Mouse (Mus musculus) cerebellum, postnatal 25 days (tissue): Measurements from ENCODE around the gene Lcn10.
A peak's percentile ranks its signal among the peaks of the same experiment; 100 is the strongest.
"Not testable (repeated sequence)": the region's sequence is repeated elsewhere in the genome, so short reads cannot be mapped to it uniquely, and the experiment has no call there.

Experiments used
- DNase-seq, 2 experiments: peaks; one replicate each; pipeline ENCODE4 v3.0.0; 2021; ENCODE audit warnings: mixed read lengths in 2 of 2

Gene Lcn10

DNA sequence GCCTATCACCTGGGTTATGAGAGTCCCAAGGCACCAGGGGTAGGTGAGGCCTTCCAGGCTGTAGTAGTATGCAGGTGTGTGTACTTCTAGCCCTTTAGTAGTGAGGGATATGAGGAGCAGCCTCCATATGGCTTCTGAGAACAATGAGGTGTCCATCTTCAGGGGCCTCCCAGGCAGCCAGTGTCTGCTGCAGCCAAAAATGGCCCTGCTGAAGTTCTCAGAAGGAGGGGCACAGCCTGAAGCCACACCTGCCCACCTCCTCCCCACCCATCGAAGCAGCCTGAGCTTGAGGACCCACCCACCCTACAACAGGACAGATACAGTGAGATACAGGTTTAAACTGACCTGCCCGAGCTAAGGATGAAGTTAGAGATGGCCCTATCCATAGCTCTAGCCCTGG, at the start of gene Lcn10:
TSS of gene Lcn10 (plus strand) at position 301 of the 400 bp plus-strand sequence.
- DNase-seq: no peak

DNA sequence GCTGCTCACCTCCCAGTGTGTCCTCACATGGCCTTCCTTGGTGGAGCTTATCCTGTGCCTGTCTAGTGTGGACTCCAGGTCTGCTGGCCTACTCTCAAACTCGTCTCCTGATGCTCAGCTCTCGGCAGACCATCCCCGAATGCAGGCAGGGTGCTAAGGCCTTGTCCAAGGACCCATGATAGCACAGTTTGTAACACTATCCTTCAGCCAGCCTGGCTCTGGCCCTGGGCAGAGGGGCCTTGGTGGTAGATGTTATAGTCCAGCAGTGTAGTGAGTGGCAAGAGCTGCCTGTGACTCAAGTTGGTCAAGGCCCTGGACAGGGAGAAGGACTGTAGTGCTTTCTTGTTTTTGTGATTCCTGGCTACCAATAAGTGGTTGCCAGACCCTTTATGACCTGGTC, 48.9 kb upstream of the Lcn10 start:
- DNase-seq: no peak

DNA sequence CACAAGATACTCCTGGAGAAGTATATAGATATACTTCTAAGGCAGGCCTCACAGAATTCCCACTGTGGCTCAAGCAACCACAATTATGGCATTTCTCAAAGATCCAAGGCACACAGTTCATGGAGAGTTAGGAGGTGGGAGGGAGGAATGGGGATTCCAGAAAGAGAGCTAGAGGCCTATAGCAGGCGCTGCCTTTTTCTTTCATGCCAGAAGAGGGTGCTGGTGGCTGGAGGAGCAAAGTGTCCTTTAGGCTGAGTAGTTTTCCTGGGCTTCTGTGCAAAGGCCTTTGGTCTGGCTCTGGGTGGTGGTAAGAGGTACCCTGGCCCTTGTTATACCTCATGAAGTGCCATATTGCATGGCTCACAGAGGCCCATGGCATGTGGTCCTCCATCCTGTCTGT, 48.5 kb upstream of the Lcn10 start:
- DNase-seq: no peak

DNA sequence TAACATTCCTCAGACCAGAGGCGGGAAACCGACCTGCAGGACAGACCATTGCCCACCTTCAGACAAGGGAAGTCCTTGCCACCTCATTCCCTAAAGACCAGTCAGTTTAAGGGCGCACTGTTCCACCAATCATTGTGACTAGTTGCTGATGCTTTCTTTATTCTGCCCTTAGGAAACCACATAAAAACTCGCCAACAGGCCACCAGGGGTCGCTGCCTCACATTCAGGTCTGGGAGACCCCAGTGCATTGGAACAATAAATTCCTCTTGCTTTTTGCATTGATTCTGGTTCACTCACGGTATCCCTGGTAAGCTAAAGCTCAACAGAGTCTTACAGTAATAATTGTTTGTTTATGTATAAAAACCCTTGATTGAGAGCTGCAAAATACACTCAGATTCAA, 42.6 kb upstream of the Lcn10 start:
- DNase-seq: peak; percentile 28 to 61

DNA sequence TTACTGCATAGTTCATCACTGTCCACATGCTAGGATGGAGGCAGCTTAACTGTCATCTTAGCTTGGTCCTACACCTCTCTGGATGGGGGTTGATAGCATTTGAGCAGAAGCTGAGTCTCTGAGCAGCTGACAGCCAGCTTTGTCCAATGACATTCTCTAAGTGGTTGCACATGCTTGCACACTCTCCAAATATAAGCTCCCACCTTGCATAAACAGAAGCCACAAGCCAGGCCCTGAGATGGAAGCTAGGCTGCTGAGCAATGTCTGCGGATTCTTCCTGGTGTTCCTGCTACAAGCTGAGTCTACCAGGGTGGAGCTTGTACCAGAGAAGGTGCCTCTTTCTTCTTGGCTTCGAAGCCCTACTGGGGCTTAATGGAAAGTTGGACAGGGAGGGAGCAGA, 29.6 kb upstream of the Lcn10 start, which contains the start of gene Lcn8:
TSS of gene Lcn8 (plus strand) at position 219 of the 400 bp plus-strand sequence.
- no peak for DNase-seq

DNA sequence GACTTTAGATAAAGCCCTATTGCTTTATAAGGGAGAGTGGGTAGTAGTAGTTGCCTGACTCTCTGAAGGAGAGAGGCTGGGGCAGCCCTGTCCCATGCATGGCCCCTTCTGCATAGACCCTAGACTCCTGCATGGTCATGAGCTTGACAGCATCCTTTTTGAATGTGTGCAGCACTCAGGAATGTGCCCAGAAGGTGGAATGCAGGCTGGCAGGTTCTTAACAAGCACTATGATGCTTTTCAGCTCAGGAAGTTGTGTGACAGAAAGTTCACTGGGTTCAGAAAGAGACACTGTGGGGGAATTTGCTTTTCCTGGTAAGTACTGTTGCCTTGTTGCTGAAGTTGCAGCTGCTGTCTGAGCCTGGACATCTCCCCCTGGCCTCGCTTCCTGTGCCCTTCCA, 28.0 kb upstream of the Lcn10 start:
- no peak for DNase-seq

DNA sequence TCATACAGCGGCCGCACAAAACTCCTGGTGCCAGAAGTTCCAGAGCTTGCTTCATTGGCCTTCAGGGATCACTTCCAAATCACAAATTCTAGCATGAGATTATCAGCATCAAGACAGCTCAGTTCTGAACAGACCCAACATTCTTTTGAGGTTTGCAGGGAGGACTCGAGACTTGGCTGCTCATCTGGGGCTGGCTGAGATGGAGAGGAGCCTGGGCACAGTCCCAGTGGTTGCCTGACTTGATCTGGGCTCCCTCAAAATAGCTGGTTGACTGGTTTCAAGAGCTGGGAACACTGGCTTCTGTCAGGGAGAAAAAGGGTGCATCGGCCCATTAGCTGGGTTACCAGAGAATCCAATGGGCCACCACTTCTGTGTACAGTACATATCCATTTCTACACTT, 25.8 kb upstream of the Lcn10 start:
- DNase-seq: peak; percentile 19 to 45

DNA sequence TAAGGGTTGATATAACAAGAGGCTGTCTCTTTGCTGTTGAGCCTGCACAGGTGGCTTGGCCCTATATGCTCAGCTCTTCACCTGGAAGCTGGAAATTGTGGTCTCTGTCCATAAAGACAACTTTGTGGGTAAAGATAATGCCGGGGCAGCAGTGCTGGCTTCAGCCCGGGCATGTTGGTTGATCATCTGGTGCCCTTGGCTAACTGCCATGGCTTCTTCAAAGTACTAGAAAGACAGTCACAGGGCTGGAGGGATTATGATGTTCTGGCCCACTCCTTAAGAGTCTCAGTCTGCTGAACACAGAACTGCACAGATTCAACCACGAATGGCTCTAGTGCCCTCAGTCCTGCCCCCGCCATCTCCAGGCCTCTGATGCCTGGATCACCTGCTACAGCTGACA, 25.3 kb upstream of the Lcn10 start:
- peak; percentile 47 to 70 for DNase-seq

DNA sequence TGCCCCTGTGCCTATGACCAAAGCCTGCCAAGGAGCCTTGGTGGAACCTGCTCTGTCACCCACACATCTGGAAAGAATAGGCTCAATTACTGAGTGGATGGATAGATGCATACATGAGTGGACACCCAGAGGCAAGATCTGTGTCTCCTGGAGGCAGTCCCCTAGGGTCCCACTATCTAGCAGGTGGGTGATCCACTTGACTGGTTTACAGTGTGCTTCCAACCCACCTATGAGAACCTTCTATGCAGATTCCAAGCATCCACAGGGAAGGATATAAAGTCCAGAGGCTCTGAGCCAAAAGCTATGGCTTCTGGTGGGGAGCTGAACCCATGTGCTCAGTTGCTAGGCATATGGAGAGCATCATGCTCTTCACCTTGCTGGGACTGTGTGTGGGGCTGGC, 24.9 kb upstream of the Lcn10 start, which contains the start of gene Lcn5:
TSS of gene Lcn5 (plus strand) at position 301 of the 400 bp plus-strand sequence.
- no peak for DNase-seq

DNA sequence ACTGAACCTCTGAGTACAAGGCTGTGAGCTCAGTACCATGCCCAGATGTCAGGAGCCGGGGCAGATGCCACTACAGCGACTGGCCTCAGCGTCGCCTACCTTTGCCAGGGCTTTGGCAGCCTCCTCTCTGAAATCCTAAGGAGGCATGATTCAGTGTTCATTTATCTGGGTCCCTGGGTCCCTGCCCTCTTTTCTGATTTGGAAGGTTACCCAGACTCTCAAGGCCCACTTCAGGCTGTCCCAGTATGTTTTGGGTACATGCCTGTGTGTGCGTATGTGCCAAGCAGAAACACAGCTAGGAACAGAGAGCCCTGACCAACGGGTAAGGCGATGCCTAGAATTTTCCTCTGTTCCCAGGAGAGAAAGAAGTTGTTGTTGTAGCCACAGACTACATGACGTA, 22.2 kb upstream of the Lcn10 start:
- DNase-seq: no peak

DNA sequence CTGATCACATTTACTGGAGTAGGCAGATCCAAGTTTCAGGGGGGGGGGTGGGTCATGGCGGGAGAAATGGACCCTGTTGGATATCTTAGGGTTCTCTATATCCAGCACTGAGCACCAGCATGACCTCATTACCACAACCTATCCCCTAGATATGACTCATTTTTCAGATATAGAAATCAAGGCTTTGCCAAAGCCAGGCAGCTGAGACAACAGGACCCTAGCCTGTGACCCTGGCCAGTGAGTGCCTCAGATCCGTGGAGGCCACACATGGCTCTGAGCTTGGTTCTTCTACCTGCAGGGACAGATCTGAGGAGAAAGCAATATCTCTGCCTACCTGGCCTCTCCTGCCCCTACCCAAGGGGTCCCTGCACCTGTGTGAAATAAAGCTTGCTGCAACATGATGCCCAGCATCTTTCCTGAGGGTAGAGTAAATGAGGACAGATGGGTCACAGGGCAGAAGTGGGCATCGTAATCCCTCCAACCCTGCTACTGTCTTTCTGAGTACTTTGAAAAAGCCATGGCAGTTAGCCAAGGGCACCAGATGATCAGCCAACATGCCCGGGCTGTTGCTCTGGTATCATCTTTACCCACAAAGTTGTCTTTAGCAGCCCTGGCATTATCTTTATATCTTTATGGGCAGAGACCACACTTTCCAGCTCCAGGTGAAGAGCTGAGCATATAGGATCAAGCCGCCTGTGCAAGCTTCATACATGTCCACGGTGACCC, 21.1 kb upstream of the Lcn10 start:
- DNase-seq: peak; percentile 11 to 29

DNA sequence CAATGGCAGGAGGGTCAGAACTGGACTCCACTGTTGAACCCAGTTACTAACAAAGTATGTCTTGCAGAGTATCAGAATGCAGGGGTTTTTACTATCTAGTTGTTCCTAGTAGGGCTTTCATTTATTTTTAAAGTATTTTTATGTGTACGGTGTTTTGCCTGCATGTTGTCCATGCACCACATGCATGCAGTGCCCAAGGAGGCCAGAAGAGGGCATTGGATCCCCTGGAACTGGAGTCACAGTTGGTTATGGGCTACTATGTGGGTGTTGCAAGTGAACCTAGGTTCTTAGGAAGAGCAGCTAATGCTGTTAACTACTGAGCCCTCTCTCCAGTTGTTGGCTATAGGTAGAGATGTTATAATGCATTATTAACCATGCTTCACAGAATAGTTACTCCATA, 19.0 kb upstream of the Lcn10 start:
- peak; percentile 49 to 75 for DNase-seq

DNA sequence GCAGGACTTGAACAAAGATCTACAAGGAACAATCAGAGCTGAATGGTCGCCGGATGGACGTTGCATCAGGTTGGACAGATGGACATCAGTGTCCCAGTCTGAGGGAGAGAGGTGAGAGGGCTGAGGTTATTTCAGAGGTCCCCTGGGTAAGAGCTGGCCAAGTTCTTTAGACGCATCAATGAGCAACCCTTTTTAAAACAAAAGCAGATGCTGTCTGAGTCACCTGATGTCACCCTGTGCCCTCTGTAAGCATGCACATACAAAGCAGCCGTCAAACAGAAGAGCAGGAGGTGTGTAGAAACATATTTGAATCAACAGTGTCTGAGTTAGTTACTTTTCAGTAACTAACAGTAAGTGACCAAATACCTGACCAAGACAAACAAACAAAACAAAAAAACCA, 18.4 kb upstream of the Lcn10 start:
- DNase-seq: no peak

DNA sequence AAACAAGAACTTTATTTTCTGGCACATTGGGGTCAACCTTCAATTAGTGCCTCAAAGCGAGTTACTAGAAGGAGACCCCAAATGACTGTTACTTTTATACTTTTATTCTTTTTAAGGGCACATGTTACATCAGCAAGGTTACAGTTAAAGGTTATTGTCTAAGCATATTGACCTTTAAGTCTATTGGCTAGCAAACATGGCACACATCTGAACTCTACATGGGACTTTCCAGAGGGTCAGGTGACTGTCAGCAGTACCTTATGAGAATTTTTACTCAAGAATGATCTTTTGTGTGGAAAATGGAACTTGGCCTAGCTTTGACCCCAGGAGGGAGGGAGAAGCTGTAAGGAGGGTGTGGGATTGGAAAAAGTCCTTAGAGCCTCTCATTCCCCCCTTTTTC, 16.0 kb upstream of the Lcn10 start:
- DNase-seq: no peak

DNA sequence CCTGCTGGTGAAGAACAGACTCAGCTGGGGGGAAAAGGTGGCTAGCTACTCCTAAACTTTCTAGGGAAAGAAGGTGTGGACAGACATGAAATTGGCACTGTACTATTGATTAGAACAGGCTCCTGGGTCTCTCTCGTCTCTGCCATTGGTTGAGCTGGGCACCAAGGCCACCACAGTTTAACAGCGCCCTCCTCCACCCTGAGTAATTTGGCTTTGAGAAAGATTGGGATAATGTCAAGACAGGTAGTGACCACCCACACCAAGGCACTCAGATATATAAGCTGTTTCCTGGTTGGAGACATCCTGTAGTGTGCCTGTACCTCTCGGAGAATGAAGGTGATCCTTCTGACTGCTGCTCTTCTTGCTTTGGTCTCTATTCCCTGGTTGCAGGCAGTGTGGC, 6.0 kb upstream of the Lcn10 start, which contains the start of gene Lcn6:
TSS of gene Lcn6 (plus strand) at position 301 of the 400 bp plus-strand sequence.
- DNase-seq: no peak

DNA sequence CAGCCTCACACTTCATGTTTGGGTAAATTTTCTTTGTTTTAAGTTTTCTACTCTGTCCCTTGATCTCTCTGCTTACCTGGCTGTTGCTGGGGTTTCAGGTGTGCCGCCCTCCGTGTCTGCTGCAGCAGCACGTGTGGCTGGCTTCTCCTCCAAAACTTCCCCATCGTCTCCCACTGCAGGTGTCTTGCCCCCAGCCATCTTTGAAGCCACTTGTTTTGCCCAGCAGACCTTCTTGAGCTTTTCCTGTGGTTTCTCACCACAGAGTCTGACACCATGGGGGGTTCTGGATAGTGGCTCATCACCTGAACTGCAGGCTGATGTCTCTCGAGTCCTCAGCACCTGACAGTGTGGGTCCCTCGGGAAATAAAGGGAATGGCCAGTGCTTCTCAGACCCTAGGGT, 3.0 kb upstream of the Lcn10 start:
- no peak for DNase-seq

DNA sequence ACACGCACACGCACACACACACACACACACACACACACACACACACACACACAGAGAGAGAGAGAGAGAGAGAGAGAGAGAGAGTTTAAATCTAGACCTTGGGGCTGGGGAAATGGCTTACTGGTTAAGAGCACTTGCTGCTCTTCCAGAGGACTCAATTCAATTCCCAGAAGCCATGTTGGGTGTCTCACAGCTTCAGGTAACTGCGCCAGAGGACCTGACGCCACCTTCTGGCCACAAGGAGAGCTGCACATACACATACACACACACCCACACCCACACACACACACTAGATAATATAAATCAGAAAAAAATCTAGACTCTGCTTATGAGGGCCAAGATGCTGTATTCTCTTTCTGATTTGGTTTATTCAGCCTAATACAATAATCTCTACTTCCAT, 4.4 kb downstream of the Lcn10 start:
- DNase-seq: no peak

DNA sequence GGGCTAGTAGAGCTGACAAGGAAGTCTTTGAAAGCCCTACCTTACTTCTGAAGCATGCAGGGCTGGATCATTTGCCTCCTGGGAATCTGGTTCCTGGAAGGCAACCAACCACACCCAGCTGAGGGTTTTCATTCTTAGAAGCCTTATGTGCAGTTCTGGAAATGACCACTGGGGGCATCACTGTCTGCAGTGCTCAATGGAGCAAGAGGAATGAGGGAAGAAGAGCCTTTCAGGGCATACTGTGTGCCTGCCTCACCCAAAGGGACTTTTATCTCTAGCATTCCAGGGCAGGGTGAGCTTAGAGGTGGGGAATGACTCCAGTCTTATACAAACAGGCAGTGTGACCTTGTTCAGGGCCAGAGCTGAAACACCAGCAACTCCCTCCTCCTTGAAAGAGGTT, 12.1 kb downstream of the Lcn10 start:
- DNase-seq: peak; percentile 65 to 84

DNA sequence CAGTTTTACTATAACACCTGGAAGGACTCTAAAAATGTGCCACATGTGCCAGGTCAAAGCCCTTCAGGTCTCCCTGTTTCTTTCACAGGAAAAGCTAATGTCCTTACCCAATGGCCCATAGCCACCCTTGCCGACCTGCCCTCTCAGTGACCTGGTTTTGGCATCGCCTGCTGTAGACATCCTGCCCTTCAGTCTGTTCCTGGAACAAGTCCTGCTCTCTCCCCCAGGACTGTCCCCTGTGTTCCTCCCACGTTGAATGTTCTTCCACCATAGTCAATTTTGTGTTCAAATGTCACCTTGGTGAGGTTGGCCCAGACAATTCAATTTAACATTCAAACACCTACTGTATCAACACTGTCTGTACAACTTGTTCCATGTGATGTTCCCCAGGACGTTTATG, 14.4 kb downstream of the Lcn10 start:
- DNase-seq: no peak

DNA sequence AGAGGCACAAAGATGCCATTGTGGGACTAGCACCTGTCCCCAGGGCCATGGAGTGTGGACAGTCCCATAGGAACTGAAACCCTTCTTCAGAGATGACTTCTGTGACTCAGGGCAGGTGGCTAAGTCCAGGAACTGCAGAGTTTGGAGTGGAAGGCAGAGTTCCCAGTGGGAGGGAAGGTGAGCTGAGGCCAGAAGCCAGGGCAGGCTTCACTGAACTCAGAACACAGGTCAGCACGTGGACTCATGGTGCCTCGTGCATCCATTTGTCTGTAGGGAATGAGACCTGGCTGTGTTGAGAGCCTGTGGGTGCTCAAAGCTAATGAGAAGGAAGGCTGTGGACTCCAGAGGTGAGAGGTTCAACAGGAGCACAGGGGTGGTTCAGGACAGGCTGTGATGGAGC, 16.2 kb downstream of the Lcn10 start:
- DNase-seq: no peak

DNA sequence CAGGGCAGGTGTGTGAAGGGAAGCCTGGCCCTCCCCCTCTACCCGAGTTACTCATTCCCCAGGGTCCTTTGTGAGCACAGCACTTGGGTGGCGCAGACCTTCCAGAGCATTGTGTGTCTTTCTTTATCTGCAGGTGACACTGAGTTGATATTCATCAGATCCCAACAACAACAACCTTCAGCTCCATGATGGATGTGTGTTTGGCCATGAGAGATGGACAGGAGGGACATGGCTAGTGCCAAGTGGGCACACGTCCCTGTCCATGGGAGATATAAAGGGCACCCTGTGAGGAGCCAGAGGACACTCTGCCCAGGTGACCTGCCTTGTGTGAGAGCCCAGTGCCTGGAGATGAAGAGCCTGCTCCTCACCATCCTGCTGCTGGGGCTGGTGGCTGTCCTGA, 17.2 kb downstream of the Lcn10 start, which contains the start of gene Obp2a:
TSS of gene Obp2a (plus strand) at position 301 of the 400 bp plus-strand sequence.
- not testable (repeated sequence) for DNase-seq

DNA sequence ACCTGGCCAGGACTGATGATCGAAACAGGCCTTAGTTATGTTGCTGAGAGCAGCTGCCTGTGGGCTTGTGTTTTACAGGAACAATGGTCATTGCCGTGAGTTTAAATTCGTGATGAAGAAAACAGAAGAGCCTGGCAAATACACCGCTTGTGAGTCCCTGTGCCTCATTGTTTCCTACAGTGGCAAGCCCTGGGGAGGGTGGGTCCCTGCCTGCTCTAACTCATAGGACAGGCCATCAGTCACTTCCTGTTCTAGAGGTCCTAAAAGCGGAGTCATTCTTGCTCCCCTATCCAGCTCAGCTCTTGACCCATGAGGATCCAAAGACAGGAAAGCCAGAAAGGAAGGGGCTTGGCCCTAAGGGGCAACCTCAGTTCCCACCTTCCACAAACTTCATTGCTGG, 18.5 kb downstream of the Lcn10 start:
- DNase-seq: no peak

DNA sequence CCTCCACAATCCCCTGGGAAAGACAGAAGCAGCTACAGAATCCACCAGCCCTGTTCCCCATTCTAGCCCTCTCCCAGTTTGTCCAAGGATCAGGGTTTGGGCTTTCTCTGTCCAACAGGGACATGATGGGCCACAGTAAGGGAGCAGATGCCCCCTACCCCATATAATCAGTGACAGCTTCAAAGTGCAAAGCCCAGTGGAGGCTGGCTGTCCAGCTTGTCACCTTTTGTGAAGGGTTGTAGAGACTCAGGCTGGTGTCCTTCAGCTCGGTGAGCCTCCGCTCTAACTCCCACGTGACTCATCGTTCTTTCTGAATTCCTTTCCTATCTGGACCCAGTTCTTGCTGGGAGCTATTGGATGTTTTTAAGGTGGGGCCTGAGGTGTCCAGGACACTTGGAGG, 21.2 kb downstream of the Lcn10 start:
- no peak for DNase-seq

DNA sequence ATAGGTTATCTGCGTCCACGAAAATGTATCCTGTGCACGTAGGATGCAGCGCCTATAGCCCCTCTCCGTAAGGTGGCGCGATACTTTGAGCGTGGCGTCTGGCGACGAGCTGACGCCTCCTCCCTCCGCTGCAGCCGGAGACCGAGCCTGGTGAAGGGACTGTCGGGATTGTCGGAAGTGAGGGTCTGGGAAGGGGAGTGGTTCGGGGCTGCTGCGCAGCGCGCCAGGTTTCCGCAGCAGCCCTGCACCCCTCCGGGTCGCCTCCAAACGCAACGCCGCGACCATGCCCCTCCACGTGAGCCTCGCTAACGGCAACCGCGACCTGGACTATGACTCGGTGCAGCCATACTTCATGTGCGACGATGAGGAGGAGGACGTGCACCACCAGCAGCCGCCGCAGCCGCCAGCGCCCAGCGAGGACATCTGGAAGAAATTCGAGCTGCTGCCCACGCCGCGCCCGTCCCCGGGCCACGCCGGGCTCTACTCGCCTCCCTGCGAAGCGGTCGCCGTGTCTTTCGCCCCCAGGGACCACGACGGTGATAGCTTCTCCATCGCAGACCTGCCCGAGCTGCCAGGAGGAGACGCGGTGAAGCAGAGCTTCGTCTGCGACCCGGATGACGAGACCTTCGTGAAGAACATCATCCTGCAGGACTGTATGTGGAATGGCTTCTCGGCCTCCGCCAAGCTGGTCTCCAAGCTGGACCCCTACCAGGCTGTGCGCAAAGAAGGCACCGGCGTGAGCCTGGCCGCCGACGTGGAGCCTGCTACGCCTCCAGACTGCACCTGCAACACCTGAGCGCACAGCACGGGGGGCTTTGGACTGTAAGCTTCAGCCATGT, 24.3 kb downstream of the Lcn10 start, which contains the start of gene Bmyc:
TSS of gene Bmyc (plus strand) at position 97 of the 839 bp plus-strand sequence.
- DNase-seq: peak; percentile 87 to 91
